Mouse (Mus musculus): ENCODE measurements at regions not wholly inside any gene's neighbourhood (a gene's known extent, or its start where the extent isn't known, plus 50 kb on each side); places are given as distances from the start of the nearest gene placed in this dataset.

DNA sequence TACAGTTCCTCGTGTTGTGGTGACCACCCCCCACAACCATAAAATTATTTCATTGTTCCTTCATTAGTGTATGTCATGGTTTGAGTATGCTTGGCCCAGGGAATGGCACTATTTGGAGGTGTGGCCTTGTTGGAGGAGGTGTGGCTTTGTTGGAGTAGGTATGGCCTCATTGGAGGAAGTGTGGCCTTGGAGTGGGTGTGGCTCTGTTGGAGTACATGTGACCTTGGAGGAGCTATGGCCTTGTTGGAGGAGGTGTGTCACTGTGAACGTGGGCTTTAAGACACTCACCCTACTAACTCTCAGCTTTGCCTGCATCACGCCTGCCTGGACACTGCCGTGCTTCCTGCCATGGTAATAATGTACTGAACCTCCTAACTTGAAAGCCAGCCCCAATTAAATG lies 179.9 kb downstream of the Cryba4 start:
- DNase-seq (ENCODE audit: low spot score), result no peak
- no peaks in the 10 kb centered on the region for H3K27me3 ChIP-seq (ENCODE audit: insufficient read depth, poor library complexity, severe bottlenecking)
- no peaks in the 10 kb centered on the region for H3K9me3 ChIP-seq
- H3K4me3 ChIP-seq, result no peak overlapping the region
- no peaks in the 10 kb centered on the region for H3K4me1 ChIP-seq
- no peaks in the 10 kb centered on the region for H3K36me3 ChIP-seq
- no peak overlapping the region for H3K27ac ChIP-seq
- 60% methylated on average over 4 of the region's 4 CpGs for WGBS

- DNase-seq (ENCODE audit: low spot score), result no peak
- no peaks in the 10 kb centered on the region; the same call in 1 of the 2 replicates for H3K27me3 ChIP-seq (ENCODE audit: insufficient read depth, poor library complexity, severe bottlenecking)
- 64% methylated on average over 14 of the region's 14 CpGs for WGBS
- H3K36me3 ChIP-seq, result no peaks in the 10 kb centered on the region
- H3K4me1 ChIP-seq, result no peaks in the 10 kb centered on the region
- no peak overlapping the region for H3K4me3 ChIP-seq
- no peaks in the 10 kb centered on the region for H3K9me3 ChIP-seq
- H3K27ac ChIP-seq, result no peak overlapping the region
Observed at GRCm38 (mm10) chr5:112077097-112077496, 175.2 kb downstream of the Cryba4 start.

GRCm38 (mm10) chr5:112077840-112078600 lies 174.3 kb downstream of the Cryba4 start:
- no peak overlapping the region for H3K27ac ChIP-seq
- 76% methylated on average over 19 of the region's 19 CpGs for WGBS

GRCm38 (mm10) chr5:112081006-112081405 lies 171.3 kb downstream of the Cryba4 start:
- no peak for DNase-seq (ENCODE audit: low spot score)

More at GRCm38 (mm10) chr5:112077840-112078600, 174.3 kb downstream of the Cryba4 start:
- DNase-seq (ENCODE audit: low spot score), result no peak
- Histone ChIP-seq H3K9me3 (no peaks in the 10 kb centered on the region), H3K27me3 (ENCODE audit: insufficient read depth, poor library complexity, severe bottlenecking) (no peaks in the 10 kb centered on the region; the same call in 1 of the 2 replicates), H3K4me1 (no peaks in the 10 kb centered on the region), H3K4me3 (no peak overlapping the region), H3K36me3 (no peaks in the 10 kb centered on the region)

GRCm38 (mm10) chr5:112091867-112092535 lies 160.3 kb downstream of the Cryba4 start:
- no peak overlapping the region for H3K27ac ChIP-seq
- H3K4me1 ChIP-seq, result no peaks in the 10 kb centered on the region
- 90% methylated on average over 6 of the region's 7 CpGs for WGBS
- no peak for DNase-seq (ENCODE audit: low spot score)
- peaks cover 20% of the 10 kb centered on the region for H3K27me3 ChIP-seq (ENCODE audit: insufficient read depth, poor library complexity, severe bottlenecking)
- H3K9me3 ChIP-seq, result no peaks in the 10 kb centered on the region
- no peak overlapping the region for H3K4me3 ChIP-seq
- H3K36me3 ChIP-seq, result no peaks in the 10 kb centered on the region

More at GRCm38 (mm10) chr5:112081006-112081405, 171.3 kb downstream of the Cryba4 start:
- Histone ChIP-seq H3K4me3 (no peak overlapping the region), H3K27ac (no peak overlapping the region), H3K36me3 (no peaks in the 10 kb centered on the region), H3K27me3 (ENCODE audit: insufficient read depth, poor library complexity, severe bottlenecking) (no peaks in the 10 kb centered on the region; the same call in 1 of the 2 replicates), H3K4me1 (no peaks in the 10 kb centered on the region), H3K9me3 (no peaks in the 10 kb centered on the region)
- WGBS, result 74% methylated on average over 6 of the region's 6 CpGs

- Histone ChIP-seq H3K4me1 (0 out of 2 replicates have a peak, but pooled peaks cover 3% of the 10 kb centered on the region), H3K4me3 (no peak overlapping the region), H3K36me3 (no peaks in the 10 kb centered on the region), H3K27me3 (ENCODE audit: insufficient read depth, poor library complexity, severe bottlenecking) (peaks cover 39% of the 10 kb centered on the region), H3K27ac (no peak overlapping the region), H3K9me3 (no peaks in the 10 kb centered on the region)
- no peak for DNase-seq (ENCODE audit: low spot score)
- WGBS, result 71% methylated on average over 17 of the region's 17 CpGs
Observed at GRCm38 (mm10) chr5:112093905-112094571, 158.3 kb downstream of the Cryba4 start.

DNA sequence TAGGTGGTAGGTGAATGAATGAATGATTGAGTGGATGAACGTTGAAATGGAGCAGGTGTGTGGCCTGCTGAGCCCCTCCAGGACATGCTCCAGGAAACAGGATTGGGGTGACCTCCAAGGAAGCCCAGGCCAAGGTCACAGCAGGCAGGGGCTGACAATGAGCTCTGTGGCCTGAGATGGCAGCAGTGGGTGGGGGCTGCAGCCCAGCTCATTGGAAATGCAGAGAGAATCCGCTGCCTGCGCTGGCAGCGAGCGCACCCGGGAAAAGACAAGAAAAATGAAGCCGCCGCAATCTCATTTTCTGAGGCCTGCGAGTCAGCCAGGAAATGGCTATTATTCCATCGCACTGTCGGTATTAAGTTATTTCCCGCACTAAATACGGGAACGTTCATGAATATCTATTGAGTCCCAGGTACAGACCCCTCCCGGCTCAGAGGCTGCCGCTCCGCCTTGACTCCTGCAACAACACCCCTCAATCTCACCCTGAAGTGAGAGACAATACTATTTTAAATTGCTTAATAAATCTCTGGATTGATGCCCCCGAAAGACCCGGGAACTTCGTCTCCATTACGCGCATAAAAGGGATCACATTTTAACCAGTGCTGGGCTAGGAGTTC lies 153.7 kb downstream of the Cryba4 start:
- Histone ChIP-seq H3K4me1 (0 out of 2 replicates have a peak, but pooled peaks cover 3% of the 10 kb centered on the region), H3K27me3 (ENCODE audit: insufficient read depth, poor library complexity, severe bottlenecking) (peaks cover 31% of the 10 kb centered on the region), H3K27ac (no peak overlapping the region), H3K4me3 (no peak overlapping the region), H3K9me3 (no peaks in the 10 kb centered on the region), H3K36me3 (no peaks in the 10 kb centered on the region)
- WGBS, result 65% methylated on average over 22 of the region's 22 CpGs
- DNase-seq (ENCODE audit: low spot score), result no peak

DNA sequence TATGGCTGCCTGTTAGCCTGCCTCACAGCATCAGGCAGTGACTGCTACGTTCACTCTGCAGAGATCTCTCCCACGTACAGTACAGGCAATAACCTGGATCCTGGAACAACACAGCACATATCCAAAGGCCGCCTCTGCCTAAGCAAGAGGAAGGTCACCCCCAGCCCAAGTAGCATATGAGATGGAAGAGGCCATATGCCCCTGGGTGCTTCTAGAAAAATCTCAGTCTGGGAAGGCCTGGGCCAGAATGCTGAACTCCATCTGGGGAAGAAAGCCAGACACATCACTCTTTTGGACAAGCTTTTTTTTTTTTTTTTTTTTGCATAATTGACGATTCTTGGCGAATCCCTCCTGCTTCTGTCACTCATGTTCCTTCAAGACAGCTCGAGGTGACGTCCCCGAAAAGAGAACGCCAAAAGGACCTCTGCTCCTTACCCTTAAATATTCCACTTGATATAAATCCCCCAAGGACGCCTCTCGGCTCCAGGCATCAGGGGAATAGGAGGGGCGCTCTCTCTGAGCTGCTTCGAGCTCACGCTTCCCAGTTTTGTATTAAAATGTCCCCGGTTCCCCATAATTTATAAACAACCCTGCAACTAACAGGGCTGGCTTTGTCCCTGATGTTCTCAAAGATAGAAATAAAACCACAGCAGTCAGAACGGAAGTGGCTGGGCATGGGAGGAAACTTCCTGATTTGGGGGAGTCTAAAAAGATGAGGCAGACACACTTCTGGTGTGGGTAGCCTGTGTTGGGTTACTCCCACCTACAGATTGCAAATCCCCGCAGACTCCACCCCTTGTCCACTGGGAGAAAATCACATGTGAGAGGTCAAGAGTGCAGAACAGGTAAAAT lies 150.4 kb downstream of the Cryba4 start:
- DNase-seq (ENCODE audit: low spot score), result no peak
- 75% methylated on average over 17 of the region's 17 CpGs for WGBS

DNA sequence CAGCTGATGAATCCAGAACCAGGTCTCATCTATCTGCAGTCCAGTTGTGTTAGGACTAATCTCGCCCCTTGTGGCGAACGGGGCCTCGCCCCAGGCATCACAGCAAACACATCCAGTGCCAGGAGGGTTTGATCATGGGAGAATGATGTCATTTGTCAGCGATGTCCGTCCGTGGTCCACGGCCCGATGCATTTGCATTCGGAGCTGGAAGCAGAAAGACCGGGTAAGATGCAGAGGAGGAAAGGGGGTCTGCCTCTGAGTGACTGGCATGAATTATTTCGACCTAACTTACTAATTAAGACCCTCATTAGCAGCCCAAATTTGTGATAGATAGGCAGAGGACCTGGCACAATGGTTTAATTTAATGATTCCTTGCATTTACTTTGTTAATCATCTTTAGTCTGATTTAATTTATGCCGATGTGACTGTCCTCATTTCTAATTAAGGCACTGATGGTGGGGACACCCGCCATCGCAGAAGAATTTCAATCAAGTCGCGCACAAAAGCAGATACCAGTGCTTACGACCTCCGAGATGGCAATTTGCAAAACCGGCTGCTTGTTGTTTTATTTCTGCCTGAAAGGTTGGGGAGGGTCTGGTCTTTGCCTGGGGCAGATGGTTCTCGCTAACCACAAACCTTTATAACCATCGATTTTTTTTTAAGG lies 141.9 kb downstream of the Cryba4 start:
- DNase-seq (ENCODE audit: low spot score), result no peak
- no peaks in the 10 kb centered on the region for H3K4me1 ChIP-seq
- H3K27ac ChIP-seq, result no peak overlapping the region
- 64% methylated on average over 22 of the region's 22 CpGs for whole genome bisulfite sequencing
- no peak overlapping the region for H3K4me3 ChIP-seq
- peaks cover 31% of the 10 kb centered on the region; the same call in 1 of the 2 replicates for H3K27me3 ChIP-seq (ENCODE audit: insufficient read depth, poor library complexity, severe bottlenecking)
- H3K36me3 ChIP-seq, result no peaks in the 10 kb centered on the region
- H3K9me3 ChIP-seq, result no peaks in the 10 kb centered on the region

More for the DNA sequence above, 150.4 kb downstream of the Cryba4 start:
- Histone ChIP-seq H3K36me3 (no peaks in the 10 kb centered on the region), H3K4me1 (0 out of 2 replicates have a peak, but pooled peaks cover 3% of the 10 kb centered on the region), H3K27ac (no peak overlapping the region), H3K4me3 (no peak overlapping the region), H3K27me3 (ENCODE audit: insufficient read depth, poor library complexity, severe bottlenecking) (peaks cover 28% of the 10 kb centered on the region), H3K9me3 (no peaks in the 10 kb centered on the region)

DNA sequence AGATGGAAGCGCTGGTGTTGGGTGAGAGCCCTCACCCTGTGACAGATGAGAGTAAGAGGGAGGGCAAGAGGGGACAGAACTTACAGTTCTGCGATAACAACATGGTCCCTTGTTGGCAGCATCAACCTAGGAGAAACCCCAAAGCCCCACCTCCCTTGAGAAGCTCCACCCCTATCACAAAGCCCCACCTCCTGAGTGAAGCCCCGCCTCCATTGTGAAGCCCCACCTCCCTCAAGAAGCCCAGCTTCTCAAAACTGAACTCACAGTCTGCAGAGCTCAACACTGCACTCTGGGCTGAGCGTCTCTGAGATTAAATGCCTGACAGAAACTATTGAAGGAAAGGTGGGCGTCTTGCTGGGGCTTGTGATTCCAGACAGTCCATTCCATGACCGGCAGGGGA lies 131.6 kb downstream of the Cryba4 start:
- WGBS, result 62% methylated on average over 6 of the region's 6 CpGs
- H3K36me3 ChIP-seq, result no peaks in the 10 kb centered on the region
- no peak overlapping the region for H3K27ac ChIP-seq
- peaks cover 56% of the 10 kb centered on the region; the same call in 1 of the 2 replicates for H3K27me3 ChIP-seq (ENCODE audit: insufficient read depth, poor library complexity, severe bottlenecking)
- H3K4me1 ChIP-seq, result 0 out of 2 replicates have a peak, but pooled peaks cover 12% of the 10 kb centered on the region
- no peak for DNase-seq (ENCODE audit: low spot score)
- no peaks in the 10 kb centered on the region for H3K9me3 ChIP-seq
- no peak overlapping the region for H3K4me3 ChIP-seq

DNA sequence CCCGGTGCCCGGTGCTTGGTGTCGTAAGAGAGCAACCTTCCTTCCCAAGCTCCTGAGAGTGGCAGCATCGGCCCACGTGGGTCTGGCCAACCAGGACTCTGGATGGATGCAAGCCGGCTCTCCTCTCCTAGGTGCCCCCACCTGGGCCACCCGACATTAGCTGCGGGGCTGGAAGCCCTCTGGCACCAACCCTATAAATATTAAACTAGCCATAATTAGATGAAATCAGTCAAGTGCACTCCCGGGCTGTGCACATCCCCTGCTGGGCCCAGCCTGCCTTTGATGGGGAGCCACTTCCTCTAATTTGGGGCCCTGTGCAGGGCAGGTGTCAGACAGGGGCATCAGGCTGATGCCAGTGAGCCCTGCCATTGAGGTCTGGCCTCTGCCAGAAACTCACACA lies 130.8 kb downstream of the Cryba4 start:
- Histone ChIP-seq H3K4me3 (no peak overlapping the region), H3K4me1 (0 out of 2 replicates have a peak, but pooled peaks cover 12% of the 10 kb centered on the region), H3K27me3 (ENCODE audit: insufficient read depth, poor library complexity, severe bottlenecking) (peaks cover 52% of the 10 kb centered on the region; the same call in 1 of the 2 replicates), H3K9me3 (no peaks in the 10 kb centered on the region), H3K36me3 (no peaks in the 10 kb centered on the region), H3K27ac (no peak overlapping the region)
- DNase-seq (ENCODE audit: low spot score), result no peak
- WGBS, result 81% methylated on average over 9 of the region's 9 CpGs

All from heart, embryonic 10.5 days (tissue).